Mouse (Mus musculus) forebrain, embryonic 15.5 days (tissue): ENCODE measurements around the gene Cald1. TPM values are rescaled to one million over a fixed set of nuclear protein-coding genes. Genes with fewer than 3 reads are reported as not detected.

Source experiments
- ATAC-seq: fragments of 200-750 bp; cut with Nextera tagmentation; replicated peaks from 2 replicates; pipeline ENCODE4 v1.8.0; 2017; ENCODE audit warnings: mild to moderate bottlenecking, moderate TSS enrichment, moderate library complexity
- H3K27ac ChIP-seq: fragments of 300-500 bp; sonication (generic); replicated peaks from 2 replicates; pipeline ENCODE4 v1.5.1; 2015; ENCODE audit warnings: mild to moderate bottlenecking, inconsistent platforms
- H3K27me3 ChIP-seq: fragments of 300-500 bp; sonication (generic); 2 replicates; pipeline ENCODE4 v1.6.1; 2015; ENCODE audit warnings: inconsistent platforms
- H3K36me3 ChIP-seq: fragments of 300-500 bp; sonication (generic); 2 replicates; pipeline ENCODE4 v1.6.1; 2015; ENCODE audit warnings: mild to moderate bottlenecking, inconsistent platforms
- H3K4me1 ChIP-seq: fragments of 300-500 bp; sonication (generic); 2 replicates; pipeline ENCODE4 v1.6.1; 2015; ENCODE audit warnings: inconsistent platforms
- H3K4me2 ChIP-seq: fragments of 300-500 bp; sonication (generic); replicated peaks from 2 replicates; pipeline ENCODE4 v1.6.1; 2015; ENCODE audit warnings: mild to moderate bottlenecking, inconsistent platforms
- H3K4me3 ChIP-seq: fragments of 300-500 bp; sonication (generic); 2 replicates; pipeline ENCODE4 v1.5.1; 2015; ENCODE audit warnings: mild to moderate bottlenecking, inconsistent platforms
- H3K9ac ChIP-seq: fragments of 300-500 bp; sonication (generic); replicated peaks from 2 replicates; pipeline ENCODE4 v1.6.1; 2015; ENCODE audit warnings: mild to moderate bottlenecking, inconsistent platforms
- H3K9me3 ChIP-seq: fragments of 300-500 bp; sonication (generic); 2 replicates; pipeline ENCODE4 v1.6.1; 2016; ENCODE audit warnings: inconsistent platforms
- WGBS: fragments of 180-500 bp; shearing (Covaris S2); methylation state at CpG from one replicate; pipeline ENCODE4 v1.1.7; 2015; ENCODE audit warnings: mixed read lengths; 5-methylcytosine and 5-hydroxymethylcytosine counted together
- polyA plus RNA-seq: library from polyadenylated mRNA; unstranded; fragments of >200 nt; fragmentation: Nextera tagmentation; extraction: Ambion mirVana; gene quantifications from 2 replicates; pipeline ENCODE4 v1.2.1, GENCODE M21; 2015

Gene Cald1
- polyA plus RNA-seq, 1 experiment from 2014 or later, result 63.8 TPM

GRCm38 (mm10) chr6:34622865-34623264, 24.6 kb downstream of the Cald1 start:
- H3K9me3 ChIP-seq, result no peaks in the 10 kb centered on the region
- no peaks in the 10 kb centered on the region for H3K4me1 ChIP-seq
- no peak overlapping the region for H3K4me3 ChIP-seq
- H3K27ac ChIP-seq, result no peak overlapping the region
- no peaks in the 10 kb centered on the region for H3K27me3 ChIP-seq
- H3K36me3 ChIP-seq, result no peaks in the 10 kb centered on the region
- no peak overlapping the region for H3K4me2 ChIP-seq
- 75% methylated on average over 6 of the region's 6 CpGs for WGBS
- H3K9ac ChIP-seq, result no peak overlapping the region
- no peak for ATAC-seq

GRCm38 (mm10) chr6:34623290-34623689, 25.0 kb downstream of the Cald1 start:
- no peak overlapping the region for H3K27ac ChIP-seq
- 51% methylated on average over 7 of the region's 7 CpGs for WGBS
- H3K4me3 ChIP-seq, result no peak overlapping the region
- no peak overlapping the region for H3K9ac ChIP-seq
- H3K4me2 ChIP-seq, result no peak overlapping the region
- no peaks in the 10 kb centered on the region for H3K4me1 ChIP-seq
- no peaks in the 10 kb centered on the region for H3K27me3 ChIP-seq
- H3K36me3 ChIP-seq, result no peaks in the 10 kb centered on the region
- H3K9me3 ChIP-seq, result no peaks in the 10 kb centered on the region
- ATAC-seq, result no peak

- H3K27ac ChIP-seq, result no peak overlapping the region
- H3K4me3 ChIP-seq, result no peak overlapping the region
- 74% methylated on average over 3 of the region's 3 CpGs for WGBS
- H3K4me2 ChIP-seq, result no peak overlapping the region
- no peak overlapping the region for H3K9ac ChIP-seq
- H3K4me1 ChIP-seq, result no peaks in the 10 kb centered on the region
- ATAC-seq, result no peak
- H3K36me3 ChIP-seq, result no peaks in the 10 kb centered on the region
- no peaks in the 10 kb centered on the region for H3K9me3 ChIP-seq
- H3K27me3 ChIP-seq, result no peaks in the 10 kb centered on the region
These were observed 26.2 kb downstream of the Cald1 start for GRCm38 (mm10) chr6:34624536-34624935.

- no peak for ATAC-seq
- H3K9me3 ChIP-seq, result no peaks in the 10 kb centered on the region
- H3K4me1 ChIP-seq, result no peaks in the 10 kb centered on the region
- no peaks in the 10 kb centered on the region for H3K36me3 ChIP-seq
- H3K4me2 ChIP-seq, result no peak overlapping the region
- H3K27me3 ChIP-seq, result no peaks in the 10 kb centered on the region
- 78% methylated on average over 8 of the region's 8 CpGs for WGBS
- H3K9ac ChIP-seq, result no peak overlapping the region
- H3K27ac ChIP-seq, result no peak overlapping the region
- no peak overlapping the region for H3K4me3 ChIP-seq
These were observed 28.4 kb downstream of the Cald1 start for GRCm38 (mm10) chr6:34626586-34627245.

- Histone ChIP-seq H3K36me3 (no peaks in the 10 kb centered on the region), H3K4me2 (no peak overlapping the region), H3K27ac (no peak overlapping the region), H3K4me1 (no peaks in the 10 kb centered on the region), H3K27me3 (no peaks in the 10 kb centered on the region), H3K9me3 (no peaks in the 10 kb centered on the region), H3K9ac (no peak overlapping the region), H3K4me3 (no peak overlapping the region)
- 74% methylated on average over 1 of the region's 1 CpGs for WGBS
- ATAC-seq, result no peak
These were observed 29.8 kb downstream of the Cald1 start for GRCm38 (mm10) chr6:34628131-34628530.

- WGBS, result 73% methylated on average over 3 of the region's 3 CpGs
- Histone ChIP-seq H3K9ac (no peak overlapping the region), H3K27ac (no peak overlapping the region), H3K27me3 (no peaks in the 10 kb centered on the region), H3K9me3 (no peaks in the 10 kb centered on the region), H3K4me3 (no peak overlapping the region), H3K4me2 (no peak overlapping the region), H3K4me1 (peaks cover 7% of the 10 kb centered on the region; the same call in 1 of the 2 replicates), H3K36me3 (no peaks in the 10 kb centered on the region)
- ATAC-seq, result no peak
These were observed 35.5 kb downstream of the Cald1 start for GRCm38 (mm10) chr6:34633776-34634175.

GRCm38 (mm10) chr6:34637588-34638438, 39.5 kb downstream of the Cald1 start:
- no peak overlapping the region for H3K27ac ChIP-seq
- peaks cover 8% of the 10 kb centered on the region; the same call in 1 of the 2 replicates for H3K4me1 ChIP-seq
- ATAC-seq, result no peak
- H3K36me3 ChIP-seq, result no peaks in the 10 kb centered on the region
- H3K9me3 ChIP-seq, result no peaks in the 10 kb centered on the region
- WGBS, result 58% methylated on average over 10 of the region's 10 CpGs
- H3K4me3 ChIP-seq, result no peak overlapping the region
- H3K4me2 ChIP-seq, result no peak overlapping the region
- no peak overlapping the region for H3K9ac ChIP-seq
- no peaks in the 10 kb centered on the region for H3K27me3 ChIP-seq

- no peaks in the 10 kb centered on the region for H3K36me3 ChIP-seq
- H3K4me3 ChIP-seq, result no peak overlapping the region
- no peak for ATAC-seq
- H3K4me1 ChIP-seq, result peaks cover 8% of the 10 kb centered on the region; the same call in 1 of the 2 replicates
- H3K9me3 ChIP-seq, result no peaks in the 10 kb centered on the region
- 5% methylated on average over 2 of the region's 2 CpGs for WGBS
- no peak overlapping the region for H3K9ac ChIP-seq
- no peaks in the 10 kb centered on the region for H3K27me3 ChIP-seq
- no peak overlapping the region for H3K4me2 ChIP-seq
- no peak overlapping the region for H3K27ac ChIP-seq
These were observed 40.4 kb downstream of the Cald1 start for GRCm38 (mm10) chr6:34638667-34639066.

- 93% methylated on average over 9 of the region's 9 CpGs for WGBS
- Histone ChIP-seq H3K27me3 (no peaks in the 10 kb centered on the region), H3K9me3 (no peaks in the 10 kb centered on the region), H3K36me3 (no peaks in the 10 kb centered on the region), H3K4me3 (no peak overlapping the region), H3K9ac (no peak overlapping the region), H3K4me1 (peaks cover 8% of the 10 kb centered on the region; the same call in 1 of the 2 replicates), H3K27ac (no peak overlapping the region), H3K4me2 (no peak overlapping the region)
- ATAC-seq, result no peak
These were observed 41.9 kb downstream of the Cald1 start for GRCm38 (mm10) chr6:34640226-34640625.

- ATAC-seq, result no peak
- Histone ChIP-seq H3K4me2 (no peak overlapping the region), H3K36me3 (no peaks in the 10 kb centered on the region), H3K4me1 (peaks cover 8% of the 10 kb centered on the region; the same call in 1 of the 2 replicates), H3K9ac (no peak overlapping the region), H3K9me3 (no peaks in the 10 kb centered on the region), H3K4me3 (no peak overlapping the region), H3K27me3 (no peaks in the 10 kb centered on the region), H3K27ac (no peak overlapping the region)
These were observed 42.8 kb downstream of the Cald1 start for GRCm38 (mm10) chr6:34641081-34641480.

GRCm38 (mm10) chr6:34642075-34642547, 43.8 kb downstream of the Cald1 start:
- no peak for ATAC-seq
- no peaks in the 10 kb centered on the region for H3K36me3 ChIP-seq
- 79% methylated on average over 5 of the region's 5 CpGs for WGBS
- no peaks in the 10 kb centered on the region for H3K27me3 ChIP-seq
- H3K9ac ChIP-seq, result no peak overlapping the region
- no peak overlapping the region for H3K4me2 ChIP-seq
- peaks cover 8% of the 10 kb centered on the region; the same call in 1 of the 2 replicates for H3K4me1 ChIP-seq
- no peaks in the 10 kb centered on the region for H3K9me3 ChIP-seq
- H3K4me3 ChIP-seq, result no peak overlapping the region
- no peak overlapping the region for H3K27ac ChIP-seq

- ATAC-seq, result no peak
- H3K27me3 ChIP-seq, result peaks cover 3% of the 10 kb centered on the region; the same call in 1 of the 2 replicates
- H3K4me2 ChIP-seq, result no peak overlapping the region
- H3K27ac ChIP-seq, result no peak overlapping the region
- no peaks in the 10 kb centered on the region for H3K36me3 ChIP-seq
- no peak overlapping the region for H3K4me3 ChIP-seq
- H3K4me1 ChIP-seq, result no peaks in the 10 kb centered on the region
- no peak overlapping the region for H3K9ac ChIP-seq
- no peaks in the 10 kb centered on the region for H3K9me3 ChIP-seq
- 22% methylated on average over 5 of the region's 5 CpGs for WGBS
These were observed 49.9 kb downstream of the Cald1 start for GRCm38 (mm10) chr6:34648017-34648787.
